Mouse (Mus musculus) hindbrain, embryonic 15.5 days (tissue): ENCODE results near the gene Lgals12. TPM values are rescaled to one million over a fixed set of nuclear protein-coding genes. Genes with fewer than 3 reads are reported as not detected.

Experiments used
- ATAC-seq: fragments of 200-750 bp; cut with Nextera tagmentation; 2 replicates; pipeline ENCODE4 v1.8.0; 2017; ENCODE audit warnings: low read depth, moderate number of reproducible peaks, moderate TSS enrichment; ENCODE audit not compliant: low FRiP score
- H3K27ac ChIP-seq: fragments of 300-500 bp; sonication (generic); replicated peaks from 2 replicates; pipeline ENCODE4 v1.5.1; 2015; ENCODE audit warnings: mild to moderate bottlenecking, inconsistent platforms
- H3K27me3 ChIP-seq: fragments of 300-500 bp; sonication (generic); 2 replicates; pipeline ENCODE4 v1.6.1; 2015; ENCODE audit warnings: control low read depth, inconsistent platforms
- H3K36me3 ChIP-seq: fragments of 300-500 bp; sonication (generic); 2 replicates; pipeline ENCODE4 v1.6.1; 2015; ENCODE audit warnings: control low read depth, inconsistent platforms
- H3K4me1 ChIP-seq: fragments of 300-500 bp; sonication (generic); replicated peaks from 2 replicates; pipeline ENCODE4 v1.6.1; 2015; ENCODE audit warnings: control low read depth, inconsistent platforms
- H3K4me2 ChIP-seq: fragments of 300-500 bp; sonication (generic); 2 replicates; pipeline ENCODE4 v1.6.1; 2015; ENCODE audit warnings: moderate library complexity, mild to moderate bottlenecking, inconsistent platforms
- H3K4me3 ChIP-seq: fragments of 300-500 bp; sonication (generic); 2 replicates; pipeline ENCODE4 v1.5.1; 2015; ENCODE audit warnings: mild to moderate bottlenecking, inconsistent platforms
- H3K9ac ChIP-seq: fragments of 300-500 bp; sonication (generic); 2 replicates; pipeline ENCODE4 v1.6.1; 2015; ENCODE audit warnings: inconsistent platforms
- H3K9me3 ChIP-seq: fragments of 300-500 bp; sonication (generic); 2 replicates; pipeline ENCODE4 v1.6.1; 2016; ENCODE audit warnings: control low read depth, inconsistent platforms
- WGBS: fragments of 180-500 bp; shearing (Covaris S2); methylation state at CpG from one replicate; pipeline ENCODE4 v1.1.7; 2015; 5-methylcytosine and 5-hydroxymethylcytosine counted together
- polyA plus RNA-seq: library from polyadenylated mRNA; unstranded; fragments of >200 nt; fragmentation: Nextera tagmentation; extraction: Ambion mirVana; gene quantifications from 2 replicates; pipeline ENCODE4 v1.2.1, GENCODE M21; 2015

The Lgals12 gene
- polyA plus RNA-seq, 1 experiment from 2014 or later: 0.53 TPM

- no peak overlapping the region for H3K4me2 ChIP-seq
- H3K27ac ChIP-seq: no peak overlapping the region
- no peak for ATAC-seq
- H3K36me3 ChIP-seq: no peaks in the 10 kb centered on the region
- H3K4me3 ChIP-seq: no peak overlapping the region
- peaks cover 8% of the 10 kb centered on the region for H3K4me1 ChIP-seq
- 97% methylated on average over 1 of the region's 1 CpGs for WGBS
- no peaks in the 10 kb centered on the region for H3K9me3 ChIP-seq
- no peak overlapping the region for H3K9ac ChIP-seq
- 0 out of 2 replicates have a peak, but pooled peaks cover 6% of the 10 kb centered on the region for H3K27me3 ChIP-seq
These were observed 50.4 kb downstream of the Lgals12 start for GRCm38 (mm10) chr19:7556641-7557040.

GRCm38 (mm10) chr19:7554881-7555280, 52.1 kb downstream of the Lgals12 start:
- 76% methylated on average over 4 of the region's 4 CpGs for WGBS

GRCm38 (mm10) chr19:7553441-7553840, 53.6 kb downstream of the Lgals12 start:
- Histone ChIP-seq H3K27ac (no peak overlapping the region), H3K9me3 (no peaks in the 10 kb centered on the region), H3K4me1 (peaks cover 8% of the 10 kb centered on the region), H3K4me3 (no peak overlapping the region), H3K36me3 (no peaks in the 10 kb centered on the region), H3K4me2 (no peak overlapping the region), H3K9ac (no peak overlapping the region), H3K27me3 (0 out of 2 replicates have a peak, but pooled peaks cover 6% of the 10 kb centered on the region)
- ATAC-seq: no peak

More at GRCm38 (mm10) chr19:7554881-7555280, 52.1 kb downstream of the Lgals12 start:
- H3K4me2 ChIP-seq: no peak overlapping the region
- no peak overlapping the region for H3K27ac ChIP-seq
- no peak overlapping the region for H3K4me3 ChIP-seq
- ATAC-seq: no peak
- H3K9ac ChIP-seq: no peak overlapping the region
- 0 out of 2 replicates have a peak, but pooled peaks cover 6% of the 10 kb centered on the region for H3K27me3 ChIP-seq
- no peaks in the 10 kb centered on the region for H3K9me3 ChIP-seq
- no peaks in the 10 kb centered on the region for H3K36me3 ChIP-seq
- peaks cover 8% of the 10 kb centered on the region for H3K4me1 ChIP-seq

- no peak overlapping the region for H3K4me2 ChIP-seq
- H3K4me1 ChIP-seq: peaks cover 2% of the 10 kb centered on the region
- H3K27ac ChIP-seq: no peak overlapping the region
- no peak for ATAC-seq
- no peak overlapping the region for H3K4me3 ChIP-seq
- H3K9me3 ChIP-seq: no peaks in the 10 kb centered on the region
- no peaks in the 10 kb centered on the region for H3K27me3 ChIP-seq
- no peak overlapping the region for H3K9ac ChIP-seq
- 94% methylated on average over 2 of the region's 2 CpGs for WGBS
- no peaks in the 10 kb centered on the region for H3K36me3 ChIP-seq
These were observed 54.7 kb downstream of the Lgals12 start for GRCm38 (mm10) chr19:7552301-7552673.

- no peaks in the 10 kb centered on the region for H3K4me1 ChIP-seq
- 68% methylated on average over 4 of the region's 4 CpGs for WGBS
- ATAC-seq: no peak
These were observed 55.3 kb downstream of the Lgals12 start for GRCm38 (mm10) chr19:7551550-7552300.

GRCm38 (mm10) chr19:7548924-7549323, 58.1 kb downstream of the Lgals12 start:
- no peak overlapping the region for H3K9ac ChIP-seq
- no peaks in the 10 kb centered on the region for H3K4me1 ChIP-seq
- no peak for ATAC-seq
- no peaks in the 10 kb centered on the region for H3K9me3 ChIP-seq
- 91% methylated on average over 3 of the region's 3 CpGs for WGBS
- H3K27ac ChIP-seq: no peak overlapping the region
- no peak overlapping the region for H3K4me2 ChIP-seq
- H3K27me3 ChIP-seq: no peaks in the 10 kb centered on the region
- H3K4me3 ChIP-seq: no peak overlapping the region
- H3K36me3 ChIP-seq: no peaks in the 10 kb centered on the region

More at GRCm38 (mm10) chr19:7551550-7552300, 55.3 kb downstream of the Lgals12 start:
- H3K9me3 ChIP-seq: no peaks in the 10 kb centered on the region
- H3K4me2 ChIP-seq: no peak overlapping the region
- no peak overlapping the region for H3K9ac ChIP-seq
- H3K36me3 ChIP-seq: no peaks in the 10 kb centered on the region
- no peak overlapping the region for H3K27ac ChIP-seq
- H3K27me3 ChIP-seq: no peaks in the 10 kb centered on the region
- no peak overlapping the region for H3K4me3 ChIP-seq

Other genes starting within 250 kb of the Lgals12 start
- gene Spindoc, start 224.2 kb downstream of the Lgals12 start, polyA plus RNA-seq: 28.9 and 32.2 TPM in 2 replicates
- gene 2700081O15Rik, start 189.6 kb downstream of the Lgals12 start, polyA plus RNA-seq: 15.3 and 17.2 TPM in 2 replicates
- gene Rtn3, start 123.9 kb downstream of the Lgals12 start, polyA plus RNA-seq: 643 and 672 TPM in 2 replicates
- 6.6 and 6.8 TPM in 2 replicates for gene Atl3, start 113.2 kb downstream of the Lgals12 start, polyA plus RNA-seq
- gene Pla2g16, start 49.7 kb downstream of the Lgals12 start, polyA plus RNA-seq: 4.8 and 5.7 TPM in 2 replicates
- gene Hrasls5, start 5.3 kb upstream of the Lgals12 start, polyA plus RNA-seq: 0.26 TPM in 1 of 2 replicates, not detected in the other
- 0.26 and 0.56 TPM in 2 replicates for gene Slc22a19, start 104.1 kb upstream of the Lgals12 start, polyA plus RNA-seq
- gene Slc22a26, start 195.5 kb upstream of the Lgals12 start, polyA plus RNA-seq: not detected in 2 replicates